In genomic region chr19:5730314-5731186, GRCm38 (mm10) we compare ENCODE assay signal across 9 mouse cellular contexts. TPM values are rescaled to one million over a fixed set of nuclear protein-coding genes. Genes with fewer than 3 reads are reported as not detected.
DNase-seq lines count a peak whose midpoint lies in the region; ATAC-seq and TF ChIP-seq lines count a peak whose summit lies in the region.
"Had no signal": no experiment of that assay in that cellular context is flagged by ENCODE, and none has a peak within 500 bp of the region (broad histone marks: within the 10 kb centered on the region; RNA-seq: fewer than 3 reads in every experiment).

No protein-coding gene starts in this region.

- H3K36me3 ChIP-seq in C2C12 (ENCODE audit: control insufficient read depth, insufficient read depth): peaks cover 10% of the 10 kb centered on the region
- 0 out of 2 replicates have a peak, but pooled peaks cover 2% of the 10 kb centered on the region for H3K36me3 ChIP-seq in embryonic facial prominence, embryonic 15.5 days
- H3K36me3 ChIP-seq in intestine, postnatal 0 days (ENCODE audit: control insufficient read depth, insufficient read depth): 0 out of 2 replicates have a peak, but pooled peaks cover 2% of the 10 kb centered on the region
- H3K36me3 ChIP-seq in midbrain, embryonic 15.5 days (replicated peaks): no peaks in the 10 kb centered on the region

- peaks cover 61% of the 10 kb centered on the region for H3K79me2 ChIP-seq in C2C12 (ENCODE audit: control insufficient read depth, insufficient read depth)

- DNase-seq in cerebellum, adult 18-20 months: peak; percentile 62 to 69

- no peak for TF ChIP-seq CTCF in C2C12 (IDR thresholded peaks at IDR 0.05; ENCODE audit: control insufficient read depth, insufficient read depth, insufficient read length)
- TF ChIP-seq CTCF in intestine, postnatal 0 days (IDR thresholded peaks at IDR 0.05; ENCODE audit: low read depth): no peak

- no peaks in the 10 kb centered on the region for H3K9me3 ChIP-seq in embryonic facial prominence, embryonic 15.5 days (replicated peaks)
- H3K9me3 ChIP-seq in intestine, postnatal 0 days (ENCODE audit: control insufficient read depth): no peaks in the 10 kb centered on the region
- H3K9me3 ChIP-seq in midbrain, embryonic 15.5 days: no peaks in the 10 kb centered on the region

- H3K79me3 ChIP-seq in C2C12 (ENCODE audit: low read depth): peaks cover 30% of the 10 kb centered on the region

- ATAC-seq in cerebellum, adult (ENCODE audit: insufficient number of reproducible peaks, low FRiP score, low TSS enrichment): no peak
- ATAC-seq in embryonic facial prominence, embryonic 15.5 days (ENCODE audit: insufficient number of reproducible peaks, low FRiP score, low TSS enrichment, low read depth): no peak
- no peak for ATAC-seq in intestine, postnatal 0 days
- ATAC-seq in midbrain, embryonic 15.5 days (replicated peaks): no peak
- no peak for ATAC-seq in inflammation-experienced regulatory T-cells, adult 6 months
- ATAC-seq in megakaryocyte progenitor cell, adult 5-6 weeks (replicated peaks; ENCODE audit: poor library complexity): no peak

- H3ac ChIP-seq in C2C12 (ENCODE audit: control insufficient read depth, insufficient read length, low read depth): peak overlapping the region; percentile 60

- H3K27me3 ChIP-seq in C2C12 (ENCODE audit: control insufficient read depth, insufficient read depth, insufficient read length): peaks cover 2% of the 10 kb centered on the region
- peaks cover 3% of the 10 kb centered on the region; the same call in 1 of the 2 replicates for H3K27me3 ChIP-seq in embryonic facial prominence, embryonic 15.5 days
- H3K27me3 ChIP-seq in intestine, postnatal 0 days (replicated peaks; ENCODE audit: control insufficient read depth, insufficient read depth, low read length): peaks cover 2% of the 10 kb centered on the region; the same call in 1 of the 2 replicates
- 0 out of 2 replicates have a peak, but pooled peaks cover under 1% of the 10 kb centered on the region for H3K27me3 ChIP-seq in midbrain, embryonic 15.5 days (replicated peaks)

- peak overlapping the region; percentile 79 for H3K9ac ChIP-seq in embryonic facial prominence, embryonic 15.5 days
- peak overlapping the region; percentile 53 for H3K9ac ChIP-seq in intestine, postnatal 0 days (ENCODE audit: low read depth, low read length)
- peak overlapping the region; percentile 70 for H3K9ac ChIP-seq in midbrain, embryonic 15.5 days

- WGBS in embryonic facial prominence, embryonic 15.5 days: 74% methylated on average over 29 of the region's 29 CpGs
- WGBS in intestine, postnatal 0 days: 73% methylated on average over 29 of the region's 29 CpGs
- WGBS in midbrain, embryonic 15.5 days: 76% methylated on average over 29 of the region's 29 CpGs

- H3K4me3 ChIP-seq in C2C12 (ENCODE audit: insufficient read depth, poor library complexity, severe bottlenecking): peak overlapping the region; percentile 92
- peak overlapping the region; percentile 80 for H3K4me3 ChIP-seq in embryonic facial prominence, embryonic 15.5 days (replicated peaks)
- H3K4me3 ChIP-seq in intestine, postnatal 0 days (ENCODE audit: low read depth, low read length): peak overlapping the region; percentile 62
- peak overlapping the region; percentile 72 for H3K4me3 ChIP-seq in midbrain, embryonic 15.5 days

- peak overlapping the region; percentile 96 for H3K4me2 ChIP-seq in embryonic facial prominence, embryonic 15.5 days (replicated peaks)
- peak overlapping the region; percentile 97 for H3K4me2 ChIP-seq in intestine, postnatal 0 days (replicated peaks; ENCODE audit: low read depth)
- H3K4me2 ChIP-seq in midbrain, embryonic 15.5 days: peak overlapping the region; percentile 97

- no peak overlapping the region for H3K27ac ChIP-seq in embryonic facial prominence, embryonic 15.5 days (replicated peaks)
- no peak overlapping the region for H3K27ac ChIP-seq in intestine, postnatal 0 days (ENCODE audit: low read depth, low read length)
- H3K27ac ChIP-seq in midbrain, embryonic 15.5 days: no peak overlapping the region

- H3K4me1 ChIP-seq in embryonic facial prominence, embryonic 15.5 days: peaks cover 55% of the 10 kb centered on the region
- H3K4me1 ChIP-seq in intestine, postnatal 0 days (replicated peaks; ENCODE audit: control insufficient read depth, insufficient read depth, low read length): peaks cover 17% of the 10 kb centered on the region
- peaks cover 53% of the 10 kb centered on the region for H3K4me1 ChIP-seq in midbrain, embryonic 15.5 days

TF ChIP-seq in C2C12, 6 proteins besides CTCF, POLR2A, EP300 and RAD21:
- TF ChIP-seq CEBPB (IDR thresholded peaks at IDR 0.05; ENCODE audit: low read depth) (no peak), FOSL1 (IDR thresholded peaks at IDR 0.05; ENCODE audit: insufficient read depth, low read length, poor library complexity, severe bottlenecking) (no peak), MYOD1 (IDR thresholded peaks at IDR 0.05; ENCODE audit: control insufficient read depth, insufficient read length, low read depth) (no peak), MAX (IDR thresholded peaks at IDR 0.05) (no peak), USF1 (IDR thresholded peaks at IDR 0.05; ENCODE audit: low read depth) (no peak), MYOG (IDR thresholded peaks at IDR 0.05; ENCODE audit: control insufficient read depth, extremely low read depth, insufficient read length) (no peak)

RNA-seq across cellular contexts. Expression of gene Fam89b, which starts 1.1 kb away (rescaled TPM):
- 129 TPM for polyA plus RNA-seq in C2C12 (2012; fragmentation: generic; extraction: Trizol)
- polyA plus RNA-seq in embryonic facial prominence, embryonic 15.5 days (2015; fragmentation: Nextera tagmentation; extraction: Ambion mirVana): 110 and 111 TPM in 2 replicates
- 48.5 and 48.9 TPM in 2 replicates for polyA plus RNA-seq in intestine, postnatal 0 days (2015; fragmentation: Nextera tagmentation; extraction: Ambion mirVana)
- polyA plus RNA-seq in midbrain, embryonic 15.5 days (2015; fragmentation: Nextera tagmentation; extraction: Ambion mirVana): 158 and 165 TPM in 2 replicates
- polyA plus RNA-seq in inflammation-experienced regulatory T-cells, adult 6 months (2017; shearing (Covaris generic)): 10 to 100 TPM; 13.0 to 57.6 (median 36.1) TPM
- total RNA-seq in megakaryocyte progenitor cell, adult 5-6 weeks (2015): 40.5 and 42.3 TPM in 2 replicates
- 20.3 and 22.9 TPM in 2 replicates for total RNA-seq in megakaryocyte progenitor cell, adult 5-6 weeks (2017)

RNA-seq across cellular contexts. Expression of gene Ehbp1l1, which starts 4.4 kb away (rescaled TPM):
- 62.1 TPM for polyA plus RNA-seq in C2C12 (2012; fragmentation: generic; extraction: Trizol)
- polyA plus RNA-seq in embryonic facial prominence, embryonic 15.5 days (2015; fragmentation: Nextera tagmentation; extraction: Ambion mirVana): 32.4 and 35.9 TPM in 2 replicates
- 49.8 and 51.0 TPM in 2 replicates for polyA plus RNA-seq in intestine, postnatal 0 days (2015; fragmentation: Nextera tagmentation; extraction: Ambion mirVana)
- polyA plus RNA-seq in midbrain, embryonic 15.5 days (2015; fragmentation: Nextera tagmentation; extraction: Ambion mirVana): 23.7 and 25.5 TPM in 2 replicates
- 10 to 100 TPM; 12.5 to 43.4 (median 19.4) TPM for polyA plus RNA-seq in inflammation-experienced regulatory T-cells, adult 6 months (2017; shearing (Covaris generic))
- 7.9 and 8.1 TPM in 2 replicates for total RNA-seq in megakaryocyte progenitor cell, adult 5-6 weeks (2015)
- total RNA-seq in megakaryocyte progenitor cell, adult 5-6 weeks (2017): 27.2 and 30.3 TPM in 2 replicates

RNA-seq across cellular contexts. Expression of gene Ltbp3, which starts 10.2 kb away (rescaled TPM):
- polyA plus RNA-seq in C2C12 (2012; fragmentation: generic; extraction: Trizol): 128 TPM
- polyA plus RNA-seq in embryonic facial prominence, embryonic 15.5 days (2015; fragmentation: Nextera tagmentation; extraction: Ambion mirVana): 52.5 and 53.5 TPM in 2 replicates
- polyA plus RNA-seq in intestine, postnatal 0 days (2015; fragmentation: Nextera tagmentation; extraction: Ambion mirVana): 11.9 and 15.6 TPM in 2 replicates
- 8.2 and 12.6 TPM in 2 replicates for polyA plus RNA-seq in midbrain, embryonic 15.5 days (2015; fragmentation: Nextera tagmentation; extraction: Ambion mirVana)
- under 1 TPM in 1 of 3 experiments, not detected in 2; 0.77 TPM for polyA plus RNA-seq in inflammation-experienced regulatory T-cells, adult 6 months (2017; shearing (Covaris generic))
- 6.1 and 7.6 TPM in 2 replicates for total RNA-seq in megakaryocyte progenitor cell, adult 5-6 weeks (2015)
- 2.7 and 5.6 TPM in 2 replicates for total RNA-seq in megakaryocyte progenitor cell, adult 5-6 weeks (2017)

RNA-seq across cellular contexts. Expression of gene Kcnk7, which starts 26.4 kb away (rescaled TPM):
- polyA plus RNA-seq in C2C12 (2012; fragmentation: generic; extraction: Trizol): 0.19 TPM
- polyA plus RNA-seq in embryonic facial prominence, embryonic 15.5 days (2015; fragmentation: Nextera tagmentation; extraction: Ambion mirVana): 3.8 TPM in 2 replicates
- 0.12 and 0.21 TPM in 2 replicates for polyA plus RNA-seq in intestine, postnatal 0 days (2015; fragmentation: Nextera tagmentation; extraction: Ambion mirVana)
- polyA plus RNA-seq in midbrain, embryonic 15.5 days (2015; fragmentation: Nextera tagmentation; extraction: Ambion mirVana): 0.19 and 0.28 TPM in 2 replicates
- 1 to 10 TPM; 1.5 to 5.7 (median 2.6) TPM for polyA plus RNA-seq in inflammation-experienced regulatory T-cells, adult 6 months (2017; shearing (Covaris generic))
- total RNA-seq in megakaryocyte progenitor cell, adult 5-6 weeks (2015): not detected in 2 replicates
- total RNA-seq in megakaryocyte progenitor cell, adult 5-6 weeks (2017): 0.14 TPM in 1 of 2 replicates, not detected in the other
- total RNA-seq: heart, postnatal 10 days had no signal

RNA-seq across cellular contexts. Expression of gene Scyl1, which starts 40.7 kb away (rescaled TPM):
- polyA plus RNA-seq in C2C12 (2012; fragmentation: generic; extraction: Trizol): 69.6 TPM
- polyA plus RNA-seq in embryonic facial prominence, embryonic 15.5 days (2015; fragmentation: Nextera tagmentation; extraction: Ambion mirVana): 81.4 and 81.8 TPM in 2 replicates
- polyA plus RNA-seq in intestine, postnatal 0 days (2015; fragmentation: Nextera tagmentation; extraction: Ambion mirVana): 43.8 and 48.8 TPM in 2 replicates
- polyA plus RNA-seq in midbrain, embryonic 15.5 days (2015; fragmentation: Nextera tagmentation; extraction: Ambion mirVana): 87.6 and 94.7 TPM in 2 replicates
- polyA plus RNA-seq in inflammation-experienced regulatory T-cells, adult 6 months (2017; shearing (Covaris generic)): 10 to 100 TPM; 14.2 to 19.5 (median 15.4) TPM
- 15.7 and 19.9 TPM in 2 replicates for total RNA-seq in megakaryocyte progenitor cell, adult 5-6 weeks (2015)
- total RNA-seq in megakaryocyte progenitor cell, adult 5-6 weeks (2017): 23.9 and 28.2 TPM in 2 replicates
